Mouse (Mus musculus) E14TG2a.4 (cell line): ENCODE measurements around the gene Kcnq5.

Experiments
- H3K27me3 ChIP-seq: 2 replicates; pipeline ENCODE4 v1.6.1; 2014; ENCODE audit warnings: low read length, control low read depth; ENCODE audit not compliant: insufficient read depth
- H3K36me3 ChIP-seq: 2 replicates; pipeline ENCODE4 v1.6.1; 2014; ENCODE audit warnings: low read length, control low read depth; ENCODE audit not compliant: insufficient read depth
- H3K4me1 ChIP-seq: replicated peaks from 2 replicates; pipeline ENCODE4 v1.6.1; 2014; ENCODE audit warnings: low read depth, low read length, control low read depth
- H3K4me3 ChIP-seq: replicated peaks from 2 replicates; pipeline ENCODE4 v1.5.1; 2014; ENCODE audit warnings: mild to moderate bottlenecking, low read length
- H3K9me3 ChIP-seq: 2 replicates; pipeline ENCODE4 v1.6.1; 2014; ENCODE audit warnings: low read length, control low read depth
- CTCF ChIP-seq: conservative IDR thresholded peaks from 2 replicates; pipeline ENCODE4 v1.5.1; 2014; ENCODE audit warnings: low read length
- NANOG ChIP-seq: IDR thresholded peaks from 2 replicates; pipeline ENCODE4 v1.6.1; 2014; ENCODE audit warnings: borderline replicate concordance, low read length, mixed read lengths
- POU5F1 ChIP-seq: IDR thresholded peaks from 2 replicates; pipeline ENCODE4 v1.6.1; 2014; ENCODE audit warnings: low read length, borderline replicate concordance

Kcnq5 gene

GRCm38 (mm10) chr1:21896067-21896719 is 65.5 kb downstream of the Kcnq5 start:
- Histone ChIP-seq H3K9me3 (no peaks in the 10 kb centered on the region), H3K4me3 (no peak overlapping the region), H3K4me1 (no peaks in the 10 kb centered on the region), H3K27me3 (no peaks in the 10 kb centered on the region), H3K36me3 (no peaks in the 10 kb centered on the region)
- TF ChIP-seq NANOG: no peak
- TF ChIP-seq CTCF: no peak
- no peak for TF ChIP-seq POU5F1

DNA sequence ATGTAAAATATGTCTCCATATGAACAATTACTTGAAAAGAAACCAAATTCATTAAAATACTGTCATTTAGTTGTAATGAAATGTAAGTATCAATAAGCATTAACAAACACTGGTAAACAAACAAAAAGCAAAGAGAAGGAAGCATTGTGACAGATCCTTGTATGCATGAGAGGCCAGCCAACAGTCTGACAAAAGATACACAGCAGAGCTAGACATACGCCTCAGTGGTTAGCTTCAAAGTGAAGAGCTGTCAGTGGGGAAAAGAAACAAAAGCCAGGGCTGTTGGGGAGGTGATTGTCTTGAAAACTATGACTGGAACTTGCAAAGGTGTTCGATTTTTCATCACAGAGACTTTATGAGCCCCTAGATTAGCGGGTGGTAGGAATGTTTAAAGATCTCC is 78.0 kb downstream of the Kcnq5 start:
- H3K27me3 ChIP-seq: no peaks in the 10 kb centered on the region
- no peak for TF ChIP-seq POU5F1
- TF ChIP-seq NANOG: no peak
- TF ChIP-seq CTCF: no peak
- no peak overlapping the region for H3K4me3 ChIP-seq
- no peaks in the 10 kb centered on the region for H3K9me3 ChIP-seq
- H3K4me1 ChIP-seq: no peaks in the 10 kb centered on the region
- no peaks in the 10 kb centered on the region for H3K36me3 ChIP-seq

GRCm38 (mm10) chr1:21870889-21871288 is 90.9 kb downstream of the Kcnq5 start:
- TF ChIP-seq NANOG: no peak
- no peak for TF ChIP-seq CTCF
- no peak for TF ChIP-seq POU5F1

DNA sequence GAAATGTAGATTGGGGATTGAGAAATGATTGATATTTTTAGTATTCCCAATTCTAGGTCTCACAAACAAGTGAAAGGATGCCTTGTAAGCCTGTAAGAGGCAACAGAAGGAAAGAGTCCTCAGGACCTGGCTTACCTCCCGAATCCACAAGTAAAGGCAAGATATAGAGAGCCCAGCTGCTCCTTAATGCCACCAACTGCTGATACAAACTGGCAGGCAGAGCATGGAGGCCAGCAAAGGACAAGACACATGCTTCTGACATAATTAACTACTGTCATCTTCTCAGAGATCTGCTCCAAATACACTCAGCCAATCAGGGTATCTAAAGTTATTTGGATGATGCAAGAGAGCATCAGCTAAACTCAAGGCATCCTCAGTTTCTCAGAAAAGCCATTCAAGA is 93.3 kb downstream of the Kcnq5 start:
- no peaks in the 10 kb centered on the region for H3K4me1 ChIP-seq
- TF ChIP-seq POU5F1 (no peak), NANOG (no peak), CTCF (no peak)
- no peak overlapping the region for H3K4me3 ChIP-seq
- H3K27me3 ChIP-seq: no peaks in the 10 kb centered on the region
- no peaks in the 10 kb centered on the region for H3K9me3 ChIP-seq
- no peaks in the 10 kb centered on the region for H3K36me3 ChIP-seq

More at GRCm38 (mm10) chr1:21870889-21871288, 90.9 kb downstream of the Kcnq5 start:
- Histone ChIP-seq H3K36me3 (no peaks in the 10 kb centered on the region), H3K9me3 (no peaks in the 10 kb centered on the region), H3K27me3 (no peaks in the 10 kb centered on the region), H3K4me3 (no peak overlapping the region), H3K4me1 (no peaks in the 10 kb centered on the region)

- H3K27me3 ChIP-seq: no peaks in the 10 kb centered on the region
- no peaks in the 10 kb centered on the region for H3K36me3 ChIP-seq
- H3K4me1 ChIP-seq: no peaks in the 10 kb centered on the region
- no peak overlapping the region for H3K4me3 ChIP-seq
- no peaks in the 10 kb centered on the region for H3K9me3 ChIP-seq
- TF ChIP-seq NANOG (no peak), CTCF (no peak), POU5F1 (no peak)
Measured at GRCm38 (mm10) chr1:21856399-21856798, 105.3 kb downstream of the Kcnq5 start.

DNA sequence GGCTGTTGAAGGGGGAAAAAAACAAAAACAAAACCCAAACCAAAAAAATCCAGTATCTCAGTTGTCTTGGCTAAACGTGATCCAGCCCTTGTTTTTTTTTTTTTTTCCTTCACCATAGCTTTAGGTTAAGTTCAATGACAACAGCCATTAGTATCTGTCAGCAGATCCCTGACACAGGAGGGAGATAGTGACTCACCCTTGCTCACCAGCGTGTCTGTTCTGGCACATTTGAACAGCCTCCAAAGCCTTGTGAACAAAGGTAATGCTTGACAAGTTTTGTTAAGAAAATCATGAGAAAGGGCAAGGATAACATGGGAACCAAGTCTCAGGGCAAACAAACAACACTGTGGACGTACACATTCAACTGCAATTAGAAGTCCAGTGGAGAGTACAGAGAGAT is 123.2 kb downstream of the Kcnq5 start:
- H3K4me1 ChIP-seq: no peaks in the 10 kb centered on the region
- no peak for TF ChIP-seq CTCF
- no peak for TF ChIP-seq POU5F1
- no peak for TF ChIP-seq NANOG
- no peaks in the 10 kb centered on the region for H3K9me3 ChIP-seq
- no peaks in the 10 kb centered on the region for H3K36me3 ChIP-seq
- no peaks in the 10 kb centered on the region for H3K27me3 ChIP-seq
- H3K4me3 ChIP-seq: no peak overlapping the region

- no peak overlapping the region for H3K4me3 ChIP-seq
- no peaks in the 10 kb centered on the region for H3K27me3 ChIP-seq
- no peaks in the 10 kb centered on the region for H3K9me3 ChIP-seq
- no peaks in the 10 kb centered on the region for H3K36me3 ChIP-seq
- H3K4me1 ChIP-seq: no peaks in the 10 kb centered on the region
- TF ChIP-seq CTCF (no peak), POU5F1 (no peak), NANOG (no peak)
Measured at GRCm38 (mm10) chr1:21837387-21837786, 124.4 kb downstream of the Kcnq5 start.

GRCm38 (mm10) chr1:21836337-21836736 is 125.4 kb downstream of the Kcnq5 start:
- H3K4me3 ChIP-seq: no peak overlapping the region
- H3K4me1 ChIP-seq: no peaks in the 10 kb centered on the region
- H3K27me3 ChIP-seq: no peaks in the 10 kb centered on the region
- no peak for TF ChIP-seq POU5F1
- no peaks in the 10 kb centered on the region for H3K9me3 ChIP-seq
- no peaks in the 10 kb centered on the region for H3K36me3 ChIP-seq

DNA sequence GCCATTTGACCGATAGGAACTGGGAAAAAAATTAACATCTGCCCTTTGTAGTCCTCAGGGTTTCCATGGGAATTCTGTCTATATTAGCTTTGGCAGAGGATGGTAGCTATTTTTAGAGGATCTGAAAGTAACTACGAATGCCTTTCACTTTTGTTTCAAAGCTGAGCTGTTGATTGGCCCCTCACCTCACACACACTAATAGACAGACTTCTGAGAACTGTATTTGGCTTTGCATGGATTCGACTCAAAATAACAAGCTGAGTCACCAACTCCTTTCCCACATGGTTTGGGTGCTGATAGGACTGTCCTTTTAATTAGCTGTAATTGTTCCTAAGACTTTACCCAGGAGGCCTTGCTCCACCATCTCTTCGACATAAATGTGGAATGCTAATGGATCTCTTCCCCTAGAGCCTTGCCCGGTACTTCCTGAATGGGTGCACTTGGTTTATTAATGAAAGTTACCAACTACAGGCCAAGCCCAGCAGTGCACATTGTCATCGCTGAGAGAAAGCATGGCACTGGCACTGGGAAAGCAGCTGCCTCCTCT is 131.8 kb downstream of the Kcnq5 start:
- no peaks in the 10 kb centered on the region for H3K36me3 ChIP-seq
- H3K4me3 ChIP-seq: no peak overlapping the region
- TF ChIP-seq POU5F1: no peak
- TF ChIP-seq CTCF: no peak
- TF ChIP-seq NANOG: no peak
- no peaks in the 10 kb centered on the region for H3K4me1 ChIP-seq
- no peaks in the 10 kb centered on the region for H3K9me3 ChIP-seq
- no peaks in the 10 kb centered on the region for H3K27me3 ChIP-seq
